Mouse (Mus musculus) megakaryocyte-erythroid progenitor cell, adult 5-6 weeks (primary cell): ENCODE results near the gene Rccd1. TPM values are rescaled to one million over a fixed set of nuclear protein-coding genes. Genes with fewer than 3 reads are reported as not detected.

Experiments used
- ATAC-seq: replicated peaks from 2 replicates; pipeline ENCODE4 v1.8.0; 2016; ENCODE audit warnings: mild to moderate bottlenecking, inconsistent platforms; ENCODE audit not compliant: severe bottlenecking, poor library complexity, low FRiP score, low TSS enrichment
- total RNA-seq, 2 experiments: library from RNA; stranded (forward) in 1 of 2; stranded (reverse) in 1 of 2; fragments of 200-1000, 215-1000 nt in 1 of 2; fragments of >200 nt in 1 of 2; fragmentation: Nextera tagmentation in 1 of 2; gene quantifications; 2 replicates each; pipeline ENCODE4 v1.2.3; 2014 to 2017

Rccd1 gene
- total RNA-seq, 2 experiments from 2014 or later: 20.4 to 22.7 TPM

DNA sequence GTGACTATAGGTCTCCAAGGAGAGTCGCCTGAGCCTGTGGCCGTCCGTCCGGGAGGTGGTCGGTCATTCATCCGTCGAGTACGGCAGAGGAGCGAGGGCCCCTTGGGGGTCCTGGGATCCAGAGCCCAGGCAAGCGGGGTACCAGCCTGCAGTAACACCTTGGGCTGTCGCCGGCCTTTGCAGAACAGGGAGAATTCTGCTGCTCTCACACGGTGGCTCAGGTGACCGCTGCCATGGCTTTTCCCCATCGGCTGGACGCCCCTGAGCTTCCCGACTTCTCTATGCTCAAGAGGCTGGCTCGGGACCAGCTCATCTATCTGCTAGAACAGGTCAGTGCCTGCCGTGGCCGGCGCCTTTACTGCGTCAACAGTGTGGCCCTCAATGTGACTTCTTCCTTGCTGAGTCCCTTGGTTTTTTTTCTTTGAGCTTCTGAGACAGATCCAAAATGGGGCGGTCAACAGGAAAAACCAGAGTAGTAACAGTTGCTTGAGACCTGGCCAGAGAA is 54.5 kb downstream of the Rccd1 start:
- ATAC-seq: peak; percentile 49

DNA sequence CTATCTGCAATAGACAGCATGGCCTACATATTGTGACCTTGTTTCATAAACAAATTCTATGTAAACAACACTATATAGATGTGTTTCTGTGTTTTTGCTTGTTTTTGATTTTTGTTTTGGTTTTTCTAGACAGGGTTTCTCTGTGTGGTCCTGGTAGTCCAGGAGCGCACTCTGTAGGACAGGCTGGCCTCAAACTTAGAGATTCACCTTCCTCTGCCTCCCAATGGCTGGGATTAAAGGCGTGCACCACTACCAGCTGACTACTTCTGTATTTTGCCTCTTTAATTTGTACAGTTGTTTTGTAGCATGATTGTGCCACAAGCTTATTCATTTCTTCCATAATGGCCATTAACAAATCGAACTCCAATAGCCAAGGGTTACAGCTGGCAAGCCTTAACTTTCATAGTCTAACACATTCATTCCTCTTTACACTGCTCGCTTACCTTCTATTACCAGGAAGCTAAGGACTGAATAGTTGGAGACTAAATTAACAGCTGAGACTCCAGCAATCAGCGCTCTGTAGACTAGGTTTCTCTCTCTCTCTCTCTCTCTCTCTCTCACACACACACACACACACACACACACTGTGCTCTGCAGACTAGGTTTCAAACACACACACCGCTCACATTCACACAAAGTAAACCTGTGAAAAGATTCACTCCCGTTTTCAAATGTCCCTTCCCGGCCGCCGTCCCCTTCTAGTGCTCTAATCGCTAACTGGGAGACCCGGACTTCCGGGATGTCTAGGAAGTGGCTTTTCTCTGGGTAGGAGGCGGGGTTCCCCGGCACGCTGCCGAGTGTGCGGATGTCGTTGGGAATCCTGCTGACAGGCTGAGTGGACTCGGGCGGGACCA is 55.1 kb downstream of the Rccd1 start, which contains the start of gene Vps33b:
Gene Vps33b (plus strand): TSS at position 753 of the 854 bp plus-strand sequence.
- peak; percentile 94 for ATAC-seq

DNA sequence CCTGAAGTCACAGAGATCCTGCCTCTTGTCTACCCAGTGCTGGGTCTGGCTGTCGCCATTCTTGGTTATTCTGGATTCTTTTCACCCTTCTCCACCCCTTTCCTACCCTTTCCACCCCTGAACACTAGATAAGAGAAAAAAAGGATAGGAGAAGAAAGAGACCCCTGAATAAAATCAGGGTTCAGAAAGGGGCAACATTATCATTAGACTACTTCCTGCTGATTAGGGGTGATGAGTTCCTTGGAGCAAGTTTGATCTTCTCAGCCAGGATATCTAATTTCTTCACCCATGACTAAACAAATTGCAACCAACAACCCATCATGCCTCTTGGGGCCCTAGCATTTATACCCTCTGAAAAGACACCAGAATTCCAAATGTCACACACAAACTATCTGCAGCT is 56.5 kb downstream of the Rccd1 start:
- no peak for ATAC-seq

DNA sequence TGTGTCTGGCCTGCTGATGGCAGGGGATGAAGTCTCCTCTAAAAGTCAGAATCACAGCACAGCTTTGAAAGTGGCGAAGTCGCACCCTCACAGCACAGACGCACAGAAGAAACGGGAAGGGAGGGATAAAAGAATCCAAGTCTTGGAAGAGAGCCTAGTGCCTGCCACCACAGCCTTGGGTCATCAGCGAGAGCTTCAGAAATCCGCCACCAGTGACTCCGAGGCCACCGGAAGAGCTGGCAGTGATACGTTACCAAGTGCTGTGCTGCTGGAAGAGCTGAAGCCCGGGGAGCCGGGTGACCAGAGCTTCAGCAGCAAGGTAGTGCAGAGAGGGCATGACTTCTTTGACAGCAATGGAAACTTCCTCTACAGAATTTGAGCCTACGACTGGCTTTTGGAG is 59.6 kb downstream of the Rccd1 start:
- no peak for ATAC-seq

DNA sequence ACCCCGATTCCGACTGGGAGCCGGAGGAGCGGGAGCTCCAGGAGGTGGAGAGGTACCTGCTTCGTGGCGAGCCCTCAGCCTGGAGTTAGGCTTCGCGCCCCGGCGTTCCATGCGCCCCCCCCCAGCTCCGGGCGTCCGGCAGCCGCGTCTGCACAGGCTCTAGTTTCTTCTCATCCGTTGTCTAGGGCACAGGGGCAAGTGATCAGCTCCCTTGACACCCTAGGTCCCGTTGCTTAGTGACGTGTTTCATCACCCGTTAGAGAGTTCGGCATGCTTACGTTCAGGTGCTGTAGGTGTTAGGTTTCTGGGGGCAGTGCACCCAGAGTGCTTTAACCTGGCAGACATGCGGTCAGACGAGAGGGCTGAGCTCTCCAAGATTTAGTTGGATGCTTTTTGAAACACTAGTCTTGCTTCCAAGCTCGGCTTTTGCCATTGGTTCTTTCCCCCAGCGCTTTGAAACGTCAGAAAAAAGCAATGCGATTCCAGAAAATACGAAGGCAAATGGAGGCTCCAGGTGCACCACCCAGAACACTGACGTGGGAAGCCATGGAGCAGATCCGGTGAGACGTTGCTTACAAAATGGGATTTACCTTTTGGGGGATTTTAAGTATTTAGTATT is 62.8 kb downstream of the Rccd1 start:
- peak; percentile 53 for ATAC-seq

DNA sequence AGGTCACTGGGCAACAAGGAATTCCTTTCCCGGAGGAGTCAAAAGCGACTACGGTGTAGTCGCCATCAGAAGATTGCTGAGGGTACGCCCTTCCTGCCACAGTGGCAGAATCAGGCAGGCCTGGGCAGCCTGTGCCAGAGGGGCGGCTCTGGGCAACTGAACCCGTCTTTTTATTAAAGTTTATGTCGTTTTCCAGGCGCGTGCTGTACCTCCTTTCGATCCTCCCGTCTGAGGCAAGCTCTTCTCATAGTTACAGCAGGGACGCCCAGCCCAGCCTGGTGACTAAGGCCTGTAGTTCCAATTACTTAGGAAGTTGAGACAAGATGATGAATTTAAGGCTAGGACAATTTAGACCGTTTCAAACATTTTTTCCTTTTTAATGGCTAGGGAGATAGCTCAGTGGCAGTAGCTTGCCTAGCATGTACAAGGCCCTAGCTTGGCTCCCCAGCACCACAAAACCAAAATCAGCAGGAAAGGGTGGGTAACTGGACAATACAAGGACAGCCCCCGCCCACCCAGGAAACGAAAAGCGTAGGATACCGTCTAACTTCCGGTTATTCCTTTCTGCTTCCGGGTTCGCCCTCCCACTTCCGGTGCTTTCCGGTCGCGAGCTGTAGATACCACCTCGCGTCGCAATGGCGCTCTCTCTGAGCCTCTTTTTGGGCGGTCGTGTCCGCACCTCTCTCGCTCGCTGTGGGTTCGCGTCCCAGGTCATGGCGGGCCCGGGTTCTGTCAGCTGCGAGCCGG is 63.5 kb downstream of the Rccd1 start, which contains the start of gene Ngrn:
Gene Ngrn (plus strand): TSS at position 591 of the 747 bp plus-strand sequence.
- ATAC-seq: peak; percentile 79

DNA sequence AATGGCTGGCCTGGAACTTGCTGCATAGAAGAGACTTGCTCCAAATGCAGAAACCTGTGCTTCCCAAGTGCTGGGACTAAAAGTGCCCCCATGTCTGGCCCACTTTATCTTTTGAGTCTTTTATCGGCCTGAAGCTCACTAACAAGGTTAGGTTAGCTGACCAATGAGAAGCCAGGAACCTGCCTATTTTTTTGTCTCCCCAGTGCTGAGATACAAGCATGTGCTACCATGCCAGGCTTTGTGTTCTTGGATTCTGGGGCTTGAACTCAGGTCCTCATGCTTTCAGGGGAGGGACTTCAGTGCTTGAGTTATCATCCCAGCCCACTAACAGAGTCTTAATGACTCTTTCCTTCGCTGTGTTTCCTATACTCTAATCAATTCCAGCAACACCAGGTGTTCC is 66.5 kb downstream of the Rccd1 start:
- no peak for ATAC-seq

DNA sequence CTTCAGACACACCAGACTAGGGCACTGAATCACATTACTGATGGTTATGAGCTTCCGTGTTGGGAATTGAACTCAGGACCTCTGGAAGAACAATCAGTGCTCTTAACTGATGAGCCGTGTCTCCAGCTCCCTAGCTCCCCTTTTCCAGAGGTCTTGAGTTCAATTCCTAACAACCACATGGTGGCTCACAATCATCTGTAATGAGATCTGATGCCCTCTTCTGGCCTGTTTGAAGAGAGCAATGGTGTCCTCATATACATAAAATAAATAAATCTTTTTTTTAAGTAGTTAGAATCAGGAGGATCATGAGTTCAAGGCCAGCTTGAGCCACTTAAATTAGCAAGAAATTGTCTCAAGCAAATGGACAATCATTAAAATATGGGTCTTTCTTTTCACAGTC is 68.3 kb downstream of the Rccd1 start:
- ATAC-seq: no peak

DNA sequence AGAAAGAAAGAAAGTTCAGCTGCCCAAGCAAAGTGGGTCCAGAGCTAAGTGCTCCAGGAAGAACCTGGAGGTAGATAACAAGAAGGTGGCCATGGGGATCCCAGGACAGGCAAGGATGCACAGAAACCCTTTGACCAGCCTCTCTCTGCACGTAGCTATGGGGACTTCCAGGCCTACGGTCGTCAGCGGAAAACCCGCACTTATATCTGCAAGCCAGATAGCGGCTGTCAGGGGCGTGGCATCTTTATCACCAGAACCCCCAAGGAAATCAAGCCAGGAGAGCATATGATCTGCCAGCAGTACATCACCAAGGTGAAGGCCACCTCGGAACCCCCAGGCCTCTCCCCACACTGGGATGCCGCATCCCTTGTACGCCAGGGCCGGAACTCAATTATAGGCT is 71.4 kb downstream of the Rccd1 start:
- peak; percentile 57 for ATAC-seq

DNA sequence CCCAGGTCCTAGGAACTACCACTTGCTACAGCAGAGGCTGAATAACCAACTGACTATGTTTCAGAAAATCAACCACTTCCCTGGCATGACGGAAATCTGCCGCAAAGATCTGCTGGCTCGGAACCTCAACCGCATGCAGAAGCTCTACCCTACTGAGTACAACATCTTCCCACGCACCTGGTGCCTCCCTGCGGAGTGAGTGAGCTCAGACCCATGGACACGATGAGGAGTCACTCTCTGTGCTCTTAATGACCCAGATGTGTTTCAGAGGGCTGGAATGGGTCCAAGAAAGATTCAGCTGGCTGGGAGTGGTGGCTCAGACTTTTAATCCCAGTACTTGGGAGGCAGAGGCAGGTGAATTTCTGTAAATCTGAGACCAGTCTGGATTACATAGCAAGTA is 71.8 kb downstream of the Rccd1 start:
- ATAC-seq: no peak

DNA sequence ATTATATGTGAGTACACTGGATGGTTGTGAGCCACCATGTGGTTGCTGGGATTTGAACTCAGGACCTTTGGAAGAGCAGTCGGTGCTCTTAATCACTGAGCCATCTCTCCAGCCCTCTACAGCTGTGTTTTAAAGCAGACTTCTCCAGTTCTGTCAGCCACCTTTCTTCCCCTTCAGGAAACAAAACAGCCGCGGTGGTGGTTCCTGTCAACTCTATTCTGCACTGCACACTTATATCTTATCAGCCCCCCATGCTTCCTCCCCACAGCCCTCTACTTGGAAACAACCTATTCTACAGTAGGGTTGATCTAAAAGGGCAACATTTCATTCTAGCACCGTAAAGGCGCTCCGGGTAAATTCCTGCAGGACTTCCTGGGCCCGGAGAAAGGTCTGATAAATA is 77.4 kb downstream of the Rccd1 start:
- no peak for ATAC-seq

DNA sequence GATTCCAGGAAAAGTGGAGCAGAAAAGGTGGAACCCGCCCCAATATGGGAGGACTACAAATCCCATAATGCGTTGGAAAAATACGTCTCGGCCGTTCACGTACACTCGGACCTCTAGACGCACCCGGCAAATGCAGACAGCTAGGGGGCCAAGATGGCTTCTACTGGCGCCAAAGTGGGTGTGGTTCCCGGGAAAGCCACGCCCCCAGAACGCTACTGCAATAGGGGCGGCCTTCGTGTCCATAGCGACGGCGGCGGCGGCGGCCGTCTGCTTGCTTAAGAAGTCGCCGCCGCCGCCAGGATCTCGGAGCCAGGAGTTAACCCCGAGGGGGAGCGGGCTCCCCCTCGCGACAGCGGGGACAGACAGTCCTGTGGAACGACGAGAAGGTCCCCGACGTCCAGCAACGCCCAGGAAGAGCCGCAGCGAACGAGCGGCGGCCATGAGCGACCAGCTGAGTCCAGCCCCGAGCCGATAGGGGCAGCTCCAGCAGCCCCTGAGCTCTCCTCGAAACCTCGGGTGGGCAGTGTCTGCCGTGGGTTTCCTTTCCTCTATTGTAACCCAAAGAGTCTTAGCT is 78.0 kb downstream of the Rccd1 start, which contains the start of gene Ttll13:
Gene Ttll13 (plus strand): TSS at position 229 of the 574 bp plus-strand sequence.
- ATAC-seq: peak; percentile 99

DNA sequence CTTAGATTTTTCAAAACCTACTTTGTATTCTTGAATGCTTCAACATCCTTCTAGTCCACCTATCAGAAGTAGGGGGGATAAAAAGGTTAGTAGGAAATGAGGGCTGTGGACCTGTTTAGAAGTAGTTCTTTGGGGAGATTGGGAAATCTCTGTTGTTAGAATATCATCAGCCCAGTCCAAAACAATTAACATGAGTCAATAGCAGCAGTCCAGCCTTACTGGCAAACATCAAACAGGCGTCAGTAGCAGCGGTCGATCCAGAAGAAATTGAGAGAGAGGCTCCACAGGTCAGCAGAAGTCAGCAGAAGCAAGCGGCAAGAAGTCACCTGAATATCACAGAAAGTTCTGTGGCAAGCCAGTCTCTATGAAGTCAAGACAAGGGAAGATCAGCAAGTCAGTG is 79.4 kb downstream of the Rccd1 start:
- ATAC-seq: no peak

Other genes starting within 250 kb of the Rccd1 start
- gene Idh2, start 209.1 kb downstream of the Rccd1 start, total RNA-seq (2014; fragmentation: Nextera tagmentation): 80.7 and 102 TPM in 2 replicates
- 117 and 132 TPM in 2 replicates for gene Idh2, start 209.1 kb downstream of the Rccd1 start, total RNA-seq (2017)
- 8.3 and 13.4 TPM in 2 replicates for gene Sema4b, start 137.6 kb downstream of the Rccd1 start, total RNA-seq (2014; fragmentation: Nextera tagmentation)
- gene Sema4b, start 137.6 kb downstream of the Rccd1 start, total RNA-seq (2017): 3.2 and 3.4 TPM in 2 replicates
- gene Cib1, start 91.6 kb downstream of the Rccd1 start, total RNA-seq (2014; fragmentation: Nextera tagmentation): 65.7 and 67.1 TPM in 2 replicates
- 28.8 and 42.4 TPM in 2 replicates for gene Cib1, start 91.6 kb downstream of the Rccd1 start, total RNA-seq (2017)
- 8.2 and 9.7 TPM in 2 replicates for gene Gdpgp1, start 91.6 kb downstream of the Rccd1 start, total RNA-seq (2014; fragmentation: Nextera tagmentation)
- gene Gdpgp1, start 91.6 kb downstream of the Rccd1 start, total RNA-seq (2017): 2.7 and 4.7 TPM in 2 replicates
- not detected in 2 replicates for gene Ttll13, start 78.1 kb downstream of the Rccd1 start, total RNA-seq (2014; fragmentation: Nextera tagmentation)
- gene Ttll13, start 78.1 kb downstream of the Rccd1 start, total RNA-seq (2017): 0.11 and 1.9 TPM in 2 replicates
- 24.4 and 37.7 TPM in 2 replicates for gene Ngrn, start 63.2 kb downstream of the Rccd1 start, total RNA-seq (2014; fragmentation: Nextera tagmentation)
- gene Ngrn, start 63.2 kb downstream of the Rccd1 start, total RNA-seq (2017): 18.8 and 25.7 TPM in 2 replicates
- gene Vps33b, start 54.8 kb downstream of the Rccd1 start, total RNA-seq (2014; fragmentation: Nextera tagmentation): 33.6 and 37.9 TPM in 2 replicates
- 43.4 and 54.7 TPM in 2 replicates for gene Vps33b, start 54.8 kb downstream of the Rccd1 start, total RNA-seq (2017)
- gene Prc1, start 30.0 kb downstream of the Rccd1 start, total RNA-seq (2014; fragmentation: Nextera tagmentation): 75.1 and 96.7 TPM in 2 replicates
- 135 and 138 TPM in 2 replicates for gene Prc1, start 30.0 kb downstream of the Rccd1 start, total RNA-seq (2017)
- 11.2 and 24.2 TPM in 2 replicates for gene Unc45a, start 16.6 kb upstream of the Rccd1 start, total RNA-seq (2014; fragmentation: Nextera tagmentation)
- 20.1 and 23.2 TPM in 2 replicates for gene Unc45a, start 16.6 kb upstream of the Rccd1 start, total RNA-seq (2017)
- gene Hddc3, start 18.6 kb upstream of the Rccd1 start, total RNA-seq (2014; fragmentation: Nextera tagmentation): 13.2 and 17.8 TPM in 2 replicates
- gene Hddc3, start 18.6 kb upstream of the Rccd1 start, total RNA-seq (2017): 10.9 and 40.6 TPM in 2 replicates
- 20.3 and 33.2 TPM in 2 replicates for gene Man2a2, start 46.9 kb upstream of the Rccd1 start, total RNA-seq (2014; fragmentation: Nextera tagmentation)
- gene Man2a2, start 46.9 kb upstream of the Rccd1 start, total RNA-seq (2017): 10.8 and 19.4 TPM in 2 replicates
- gene Fes, start 63.5 kb upstream of the Rccd1 start, total RNA-seq (2014; fragmentation: Nextera tagmentation): 12.5 and 23.2 TPM in 2 replicates
- 1.8 and 17.9 TPM in 2 replicates for gene Fes, start 63.5 kb upstream of the Rccd1 start, total RNA-seq (2017)
- 24.9 and 31.5 TPM in 2 replicates for gene Furin, start 81.0 kb upstream of the Rccd1 start, total RNA-seq (2014; fragmentation: Nextera tagmentation)
- 8.2 and 10.0 TPM in 2 replicates for gene Furin, start 81.0 kb upstream of the Rccd1 start, total RNA-seq (2017)
- gene Blm, start 210.7 kb upstream of the Rccd1 start, total RNA-seq (2014; fragmentation: Nextera tagmentation): 110 and 139 TPM in 2 replicates
- 72.4 and 78.2 TPM in 2 replicates for gene Blm, start 210.7 kb upstream of the Rccd1 start, total RNA-seq (2017)